Mouse (Mus musculus): ENCODE data around the gene Lactbl1.
A peak's percentile ranks its signal among the peaks of the same experiment; 100 is the strongest.

Gene Lactbl1

GRCm38 (mm10) chr4:136636983-136637562 lies 14.7 kb downstream of the Lactbl1 start:
- DNase-seq (ENCODE audit: low spot score in 2 of 2) = no peak

DNA sequence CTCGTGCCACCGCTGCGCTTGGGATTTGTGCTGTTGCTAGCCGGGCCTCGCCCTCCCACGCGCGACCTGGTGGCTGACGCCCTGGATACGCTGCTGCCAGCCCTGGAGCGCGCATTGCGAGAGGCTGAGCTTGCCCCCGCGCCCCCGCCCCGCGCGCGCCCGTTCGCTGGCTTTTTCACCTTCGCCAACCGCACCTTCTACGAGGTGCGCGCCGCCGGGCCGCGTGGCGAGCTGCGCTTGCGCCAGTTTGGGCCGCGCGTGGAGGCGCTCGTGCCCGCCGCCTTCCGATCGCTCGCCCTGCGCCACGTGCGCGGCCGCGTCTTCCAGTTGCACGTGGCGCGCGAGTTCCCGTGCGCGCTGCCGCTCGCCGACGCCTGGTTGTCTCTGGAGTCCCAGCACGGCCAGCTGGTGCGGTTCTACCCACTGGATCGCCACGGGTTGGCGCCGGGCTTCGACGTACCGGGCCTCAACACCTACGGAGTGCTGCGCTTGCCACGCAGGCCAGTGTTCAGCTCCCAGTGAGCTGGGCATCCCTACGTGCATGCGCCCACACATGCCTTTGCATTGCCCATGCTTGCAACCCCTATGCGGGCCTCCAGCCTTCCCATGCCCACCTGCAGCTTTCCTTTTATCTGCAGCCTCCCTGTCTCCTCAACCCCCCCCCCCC lies 15.3 kb downstream of the Lactbl1 start:
- DNase-seq (ENCODE audit: low spot score in 2 of 2) = peak; percentile 68 to 69

- DNase-seq (ENCODE audit: low spot score in 2 of 2) = no peak
These were observed 15.9 kb downstream of the Lactbl1 start for GRCm38 (mm10) chr4:136638230-136638750.

DNA sequence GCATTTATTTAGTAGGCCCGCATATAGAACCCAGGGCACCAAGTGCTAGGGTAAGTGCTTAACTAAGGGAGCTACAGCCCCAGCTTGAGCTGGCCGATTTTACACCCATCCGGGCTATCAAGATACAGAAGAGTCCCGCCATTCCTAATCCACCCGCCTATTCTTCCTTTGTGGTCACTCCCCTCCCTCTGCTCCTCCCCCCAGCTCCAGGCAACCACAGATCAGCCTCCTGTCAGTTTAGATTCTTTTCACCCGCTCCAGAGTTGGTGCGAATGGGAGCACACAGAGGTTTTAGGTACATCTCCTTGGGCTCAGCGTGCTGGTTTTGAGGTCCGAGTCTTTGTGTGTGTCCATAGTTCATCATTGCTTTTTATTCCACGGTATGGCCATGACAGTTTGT lies 16.5 kb downstream of the Lactbl1 start:
- no peak for DNase-seq (ENCODE audit: low spot score in 2 of 2)

DNA sequence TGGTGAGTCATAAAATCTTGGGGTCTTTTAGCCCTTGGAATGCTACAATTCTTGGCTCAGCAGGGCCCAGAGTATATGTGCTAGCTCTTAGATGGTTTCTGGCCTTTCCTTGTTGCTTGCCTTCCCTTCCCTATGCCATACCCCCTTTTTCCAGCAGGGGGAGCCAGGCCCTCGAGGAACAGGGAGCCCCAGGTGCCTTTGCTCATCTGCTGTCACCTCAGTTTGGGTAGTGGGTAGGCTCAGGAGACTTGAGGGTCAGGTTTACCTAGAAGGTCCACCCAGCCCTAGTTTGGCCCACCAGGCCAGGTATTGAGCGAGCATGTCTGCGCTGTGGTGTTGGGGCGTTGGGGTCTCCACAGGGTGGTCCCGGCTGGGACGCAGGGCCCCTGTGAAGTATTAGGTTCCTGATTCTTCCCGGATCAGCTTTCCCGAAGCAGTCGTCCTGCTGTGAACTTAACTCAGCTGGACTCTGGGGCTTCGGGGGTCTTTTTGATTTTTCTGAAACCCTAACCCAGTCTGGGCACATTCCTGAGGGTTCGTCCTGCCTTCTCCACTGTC lies 26.6 kb downstream of the Lactbl1 start:
- peak; percentile 75 to 90 for DNase-seq (ENCODE audit: low spot score in 2 of 2)

GRCm38 (mm10) chr4:136649480-136650196 lies 27.2 kb downstream of the Lactbl1 start:
- no peak for DNase-seq (ENCODE audit: low spot score in 2 of 2)

DNA sequence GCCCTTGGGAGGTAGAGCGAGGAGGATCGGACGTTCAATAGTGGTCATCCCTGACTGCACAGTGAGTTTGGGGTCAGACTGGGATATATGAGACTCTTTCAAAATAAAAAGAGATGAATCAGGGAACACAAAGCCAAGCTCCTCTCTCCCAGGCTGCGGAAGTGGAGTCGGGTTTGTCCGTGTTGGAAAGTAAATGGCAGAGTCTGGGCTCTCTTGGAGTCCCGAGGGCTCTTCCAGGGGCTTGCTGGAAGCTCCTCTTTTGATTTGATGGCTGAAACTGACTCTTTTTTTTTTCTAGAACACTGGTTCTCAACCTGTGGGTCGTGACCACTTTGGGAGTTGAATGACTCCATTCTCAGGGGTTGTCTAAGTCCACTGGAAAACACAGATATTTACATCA lies 27.8 kb downstream of the Lactbl1 start:
- DNase-seq (ENCODE audit: low spot score in 2 of 2) = no peak

DNA sequence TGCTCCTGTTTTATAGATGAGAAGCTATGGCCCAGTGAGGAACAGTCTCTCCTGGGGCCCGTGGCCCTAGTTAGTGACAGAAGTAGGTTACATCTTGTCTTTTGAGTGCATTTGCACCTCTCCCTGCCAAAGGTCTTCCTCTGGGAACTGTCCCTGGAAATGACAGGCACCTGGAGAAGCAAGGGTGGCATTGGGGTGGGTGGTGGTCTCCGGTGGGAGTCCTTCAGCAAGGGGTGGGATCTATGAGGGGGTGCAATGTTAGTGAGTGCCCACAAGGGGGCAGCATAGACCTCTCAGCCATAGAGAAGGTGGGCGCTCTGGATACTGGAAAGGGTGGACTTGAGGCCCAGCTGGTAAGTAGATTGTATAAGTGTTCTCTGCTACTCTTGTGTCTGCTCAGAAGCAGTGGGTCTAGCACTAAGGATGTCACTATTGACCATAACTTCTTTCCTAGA lies 29.0 kb downstream of the Lactbl1 start:
- DNase-seq (ENCODE audit: low spot score in 2 of 2) = no peak

DNA sequence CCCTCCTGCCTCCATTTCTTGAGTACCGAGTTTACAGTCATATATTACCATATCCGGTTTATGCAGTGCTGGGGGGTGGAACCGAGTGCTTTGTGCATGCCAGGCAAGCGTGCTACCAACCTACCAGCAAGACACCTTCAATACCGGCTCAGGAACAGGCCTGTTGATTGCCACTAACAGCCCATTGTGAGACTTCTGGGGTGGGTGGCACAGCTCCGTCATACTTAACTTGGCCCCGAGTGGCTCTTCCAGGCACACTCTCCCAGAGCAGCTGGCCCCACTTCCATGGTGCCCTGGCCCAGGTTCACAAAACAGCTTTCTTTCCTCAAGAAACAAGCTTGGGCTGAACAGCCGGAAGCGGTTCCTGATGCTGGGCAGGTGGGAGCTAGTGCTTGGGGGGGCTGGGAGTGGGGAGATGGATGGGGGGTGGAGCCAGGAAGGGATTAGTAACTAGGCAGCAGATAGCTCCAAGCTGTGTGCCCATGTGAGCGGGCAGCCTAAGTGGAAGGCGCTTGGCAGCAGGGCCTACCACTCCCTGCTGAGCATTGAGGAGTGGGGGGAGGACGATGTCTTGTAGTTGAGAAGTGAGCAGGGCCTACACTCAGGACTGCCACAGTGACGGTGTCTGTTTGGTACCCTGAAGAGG lies 29.6 kb downstream of the Lactbl1 start:
- no peak for DNase-seq (ENCODE audit: low spot score in 2 of 2)

- DNase-seq (ENCODE audit: low spot score in 2 of 2) = no peak
These were observed 30.1 kb downstream of the Lactbl1 start for GRCm38 (mm10) chr4:136652528-136652910.

DNA sequence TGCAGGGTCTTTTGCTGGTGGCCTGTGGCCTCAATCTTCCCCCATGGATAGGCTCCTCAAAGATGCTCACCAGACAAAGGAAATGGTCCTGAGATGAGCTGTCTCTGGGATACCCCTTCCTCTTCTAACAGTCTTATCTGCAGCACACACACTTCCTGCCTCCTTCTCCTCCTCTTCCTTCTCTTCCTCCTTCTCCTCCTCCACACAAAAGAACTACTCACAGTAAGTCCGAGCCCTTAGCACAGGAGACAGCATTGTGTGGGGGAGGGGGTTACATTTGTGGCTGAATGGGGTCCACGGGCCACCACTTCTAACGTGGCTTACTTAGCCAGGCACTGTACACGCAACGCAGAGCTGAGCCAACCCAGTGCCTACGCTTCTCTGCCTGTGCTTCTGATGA lies 30.6 kb downstream of the Lactbl1 start:
- DNase-seq (ENCODE audit: low spot score in 2 of 2) = no peak

DNA sequence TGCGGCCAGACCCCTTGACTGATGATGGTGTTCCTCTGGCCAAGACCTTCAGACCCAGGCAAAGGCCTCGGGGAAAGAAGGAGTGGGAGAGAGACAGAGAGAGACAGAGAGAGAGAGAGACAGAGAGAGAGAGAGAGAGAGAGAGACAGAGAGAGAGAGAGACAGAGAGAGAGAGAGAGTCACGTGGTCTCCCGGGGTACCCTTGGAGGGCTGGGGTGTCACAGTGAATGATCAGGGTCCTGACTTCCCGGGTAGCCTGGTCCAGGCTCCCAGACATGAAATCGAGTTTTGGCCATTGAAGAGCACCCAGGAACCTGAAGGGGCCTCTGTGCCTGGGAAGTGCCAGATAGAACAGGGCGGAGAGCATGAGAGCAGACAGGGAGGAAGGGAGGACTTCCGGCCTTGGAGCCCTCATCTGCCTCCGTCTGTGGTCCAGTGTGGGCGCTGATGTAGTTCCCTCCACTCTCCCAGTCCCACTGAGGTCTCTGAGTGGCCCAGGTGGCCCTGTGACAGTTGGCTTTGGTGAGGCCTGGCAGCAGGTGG lies 31.3 kb downstream of the Lactbl1 start:
- no peak for DNase-seq (ENCODE audit: low spot score in 2 of 2)

DNA sequence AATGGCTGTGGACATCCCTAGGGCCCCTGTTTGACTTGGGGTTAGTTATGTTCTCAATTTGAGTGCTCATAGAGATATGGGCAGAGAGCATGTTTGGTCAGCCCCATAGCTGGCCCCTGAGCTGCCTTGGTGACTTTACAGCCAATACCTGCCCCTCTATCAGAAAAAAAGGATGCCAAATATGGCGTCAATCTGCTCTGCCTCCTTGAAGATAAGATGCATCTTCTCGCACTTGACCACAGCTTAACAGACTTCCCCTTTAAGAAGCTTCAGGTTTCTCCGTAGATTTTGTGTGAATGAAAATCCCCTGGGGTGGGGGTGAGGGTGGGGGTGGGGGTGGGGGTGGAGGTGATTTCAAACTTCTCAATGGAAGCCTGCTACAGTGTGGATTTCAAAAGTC lies 35.5 kb downstream of the Lactbl1 start:
- DNase-seq (ENCODE audit: low spot score in 2 of 2) = no peak

GRCm38 (mm10) chr4:136665068-136665467 lies 42.6 kb downstream of the Lactbl1 start:
- DNase-seq (ENCODE audit: low spot score in 2 of 2) = peak; percentile 27 to 40

DNA sequence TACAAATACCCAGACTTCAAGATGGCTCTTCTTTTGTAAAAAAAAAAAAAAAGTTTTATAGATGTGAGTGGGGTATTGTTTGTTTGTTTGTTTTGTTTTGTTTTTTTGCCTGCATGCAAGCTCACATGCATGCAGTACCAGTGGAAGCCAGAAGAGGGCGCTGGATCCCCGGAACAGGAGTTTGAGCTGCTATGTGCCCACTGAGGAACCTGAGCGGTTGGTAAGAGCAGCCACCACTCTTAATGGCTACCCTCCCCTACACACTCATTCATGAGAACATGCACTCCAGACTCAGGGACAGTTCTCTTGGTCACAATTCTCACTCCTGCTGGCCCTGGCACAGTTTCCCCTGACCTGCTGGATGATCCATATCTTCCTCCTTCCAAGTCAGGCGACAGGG lies 43.6 kb downstream of the Lactbl1 start:
- no peak for DNase-seq (ENCODE audit: low spot score in 2 of 2)

GRCm38 (mm10) chr4:136667757-136668156 lies 45.3 kb downstream of the Lactbl1 start:
- no peak for DNase-seq (ENCODE audit: low spot score in 2 of 2)

- DNase-seq (ENCODE audit: low spot score in 2 of 2) = no peak
These were observed 50.1 kb downstream of the Lactbl1 start for GRCm38 (mm10) chr4:136672335-136673090.

- no peak for DNase-seq (ENCODE audit: low spot score in 2 of 2)
These were observed 53.0 kb downstream of the Lactbl1 start for GRCm38 (mm10) chr4:136675439-136675838.

- DNase-seq (ENCODE audit: low spot score in 2 of 2) = peak; percentile 80 to 93
These were observed 56.1 kb downstream of the Lactbl1 start for GRCm38 (mm10) chr4:136678480-136678879.

DNA sequence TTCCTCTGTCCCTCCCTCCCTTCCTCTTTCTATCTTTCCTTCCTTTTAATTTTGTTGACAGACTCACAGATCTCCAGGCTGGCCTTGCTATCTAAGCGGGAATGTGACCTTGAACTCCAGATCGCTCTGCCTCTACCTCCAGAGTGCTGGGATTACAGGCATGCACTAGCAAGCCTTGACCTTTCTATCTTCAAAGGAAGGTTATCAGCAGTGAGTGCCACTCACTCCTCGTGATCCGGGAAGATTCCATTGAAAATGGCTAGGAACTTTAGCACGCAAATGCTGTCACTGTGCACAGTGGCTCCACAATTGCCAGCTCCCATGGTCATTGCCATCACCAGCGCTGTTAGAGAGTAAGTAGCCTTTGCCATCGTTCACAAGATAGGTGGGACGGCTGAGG lies 56.8 kb downstream of the Lactbl1 start:
- DNase-seq (ENCODE audit: low spot score in 2 of 2) = no peak

DNA sequence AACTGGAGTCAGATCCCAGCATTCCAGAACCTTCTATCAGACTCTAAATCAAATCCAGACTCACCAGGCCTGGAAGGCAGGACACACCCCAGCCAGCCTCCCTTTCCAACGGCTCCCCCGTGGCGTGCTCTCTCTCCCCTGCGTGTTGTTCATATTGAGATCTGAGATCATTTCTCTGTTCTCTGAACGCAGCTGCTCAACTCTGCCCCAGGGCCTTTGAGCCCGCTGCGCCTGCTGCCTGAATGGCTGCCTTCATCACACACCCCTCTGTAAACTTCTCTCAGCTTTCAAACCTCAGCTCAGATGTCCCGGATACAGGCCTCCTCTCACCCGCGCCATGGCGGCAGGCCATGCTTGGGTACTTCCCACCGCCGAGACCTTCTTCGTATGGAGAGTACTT lies 58.2 kb downstream of the Lactbl1 start:
- DNase-seq (ENCODE audit: low spot score in 2 of 2) = no peak

Measured in frontal cortex, postnatal 14 days (tissue).